ENCODE assay signal across 14 mouse cellular contexts in genomic region chr5:64963735-64964134, GRCm38 (mm10).
"Had no signal": no experiment of that assay in that cellular context is flagged by ENCODE, and none has a peak within 500 bp of the region (broad histone marks: within the 10 kb centered on the region; RNA-seq: fewer than 3 reads in every experiment).

No protein-coding gene starts in this region.

- H3K27me3 ChIP-seq: neural tube, embryonic 12.5 days had no signal

- H3K9me3 ChIP-seq: neural tube, embryonic 12.5 days; neural tube, embryonic 13.5 days had no signal

- H3K4me3 ChIP-seq: neural tube, embryonic 12.5 days; neural tube, embryonic 13.5 days had no signal

- H3K27ac ChIP-seq: neural tube, embryonic 12.5 days; neural tube, embryonic 13.5 days had no signal

- H3K36me3 ChIP-seq: neural tube, embryonic 12.5 days; neural tube, embryonic 13.5 days had no signal

- H3K9ac ChIP-seq: neural tube, embryonic 12.5 days; neural tube, embryonic 13.5 days had no signal

- DNase-seq: retina, postnatal 1 day; right cerebral cortex, adult 18-20 months; right cerebral cortex, postnatal 14 days; right cerebral cortex, postnatal 25 days; right cerebral cortex, postnatal 4 days; spleen, adult 18-20 months; thymus, adult 18-20 months; thymus, adult 2 months; thymus, postnatal 14 days; thymus, postnatal 25 days; thymus, postnatal 36 days; thymus, postnatal 4 days had no signal

- H3K4me2 ChIP-seq: neural tube, embryonic 12.5 days; neural tube, embryonic 13.5 days had no signal

- H3K4me1 ChIP-seq: neural tube, embryonic 12.5 days; neural tube, embryonic 13.5 days had no signal
